Mouse (Mus musculus): ENCODE results near the gene Tmem135. TPM values are rescaled to one million over a fixed set of nuclear protein-coding genes. Genes with fewer than 3 reads are reported as not detected.

Gene Tmem135
- polyA plus RNA-seq, 1 experiment: 53.6 TPM

GRCm38 (mm10) chr7:89177926-89178325 is 226.1 kb downstream of the Tmem135 start:
- Histone ChIP-seq H3K4me3 (ENCODE audit: insufficient read depth, low read depth, low read length) (no peak overlapping the region), H3K36me3 (ENCODE audit: control insufficient read depth, insufficient read depth, low read length) (no peaks in the 10 kb centered on the region), H3K27ac (ENCODE audit: insufficient read depth, low read depth, low read length) (no peak overlapping the region), H3K27me3 (replicated peaks; ENCODE audit: control insufficient read depth, insufficient read depth, low read length) (no peaks in the 10 kb centered on the region), H3K4me1 (ENCODE audit: control insufficient read depth, insufficient read depth, low read length) (peaks cover 3% of the 10 kb centered on the region; the same call in 1 of the 2 replicates)
- TF ChIP-seq CTCF (conservative IDR thresholded peaks at IDR 0.05; ENCODE audit: insufficient read depth, insufficient read length, low read depth, low read length) (no peak), POLR2A (IDR thresholded peaks at IDR 0.05; ENCODE audit: low read depth, low read length) (no peak)
- DNase-seq: no peak

DNA sequence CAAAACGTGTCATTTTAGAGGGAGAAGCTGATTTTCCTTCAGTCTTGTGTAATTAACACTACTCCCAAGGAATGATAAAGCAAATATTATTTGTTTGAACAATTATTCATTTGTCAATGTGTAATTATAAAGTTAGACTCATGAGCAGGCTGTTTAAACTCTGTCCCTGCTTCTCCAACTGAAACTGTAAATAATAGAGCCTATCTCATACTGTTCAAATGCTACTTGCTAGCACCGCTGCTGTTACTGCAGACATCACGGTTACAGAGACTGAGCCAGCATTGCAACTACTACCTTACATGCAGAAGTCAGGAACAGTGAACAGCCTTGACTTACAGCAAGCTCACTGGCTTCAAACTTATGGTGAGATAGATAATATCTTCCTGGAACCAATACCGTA is 229.6 kb downstream of the Tmem135 start:
- DNase-seq: no peak
- Histone ChIP-seq H3K27ac (ENCODE audit: insufficient read depth, low read depth, low read length) (no peak overlapping the region), H3K4me1 (ENCODE audit: control insufficient read depth, insufficient read depth, low read length) (peaks cover 3% of the 10 kb centered on the region; the same call in 1 of the 2 replicates), H3K36me3 (ENCODE audit: control insufficient read depth, insufficient read depth, low read length) (no peaks in the 10 kb centered on the region; the same call in 1 of the 2 replicates), H3K27me3 (replicated peaks; ENCODE audit: control insufficient read depth, insufficient read depth, low read length) (no peaks in the 10 kb centered on the region), H3K4me3 (ENCODE audit: insufficient read depth, low read depth, low read length) (no peak overlapping the region)
- no peak for TF ChIP-seq CTCF (conservative IDR thresholded peaks at IDR 0.05; ENCODE audit: insufficient read depth, insufficient read length, low read depth, low read length)
- no peak for TF ChIP-seq POLR2A (IDR thresholded peaks at IDR 0.05; ENCODE audit: low read depth, low read length)
- WGBS: 85% methylated on average over 4 of the region's 4 CpGs

DNA sequence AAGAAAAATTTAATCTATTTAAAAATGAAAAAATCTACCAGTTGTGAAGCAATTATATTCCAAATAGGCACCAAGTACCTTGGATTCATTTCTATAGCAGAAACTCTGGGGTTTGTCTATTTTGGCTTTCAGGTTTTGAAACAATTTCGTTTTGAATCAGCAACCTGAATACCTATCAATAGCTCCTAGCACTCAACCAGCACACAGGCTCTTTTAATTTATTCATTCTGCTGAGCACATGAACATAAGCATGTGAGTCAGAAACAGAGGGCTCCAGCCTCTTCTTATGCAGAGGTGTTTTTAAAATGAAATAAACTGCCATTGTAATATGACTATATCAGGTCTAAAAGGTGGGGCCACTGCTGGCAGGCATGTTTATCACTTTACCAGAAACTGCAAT is 231.0 kb downstream of the Tmem135 start:
- Histone ChIP-seq H3K27me3 (replicated peaks; ENCODE audit: control insufficient read depth, insufficient read depth, low read length) (no peaks in the 10 kb centered on the region), H3K27ac (ENCODE audit: insufficient read depth, low read depth, low read length) (no peak overlapping the region), H3K4me1 (ENCODE audit: control insufficient read depth, insufficient read depth, low read length) (no peaks in the 10 kb centered on the region; the same call in 1 of the 2 replicates), H3K4me3 (ENCODE audit: insufficient read depth, low read depth, low read length) (no peak overlapping the region), H3K36me3 (ENCODE audit: control insufficient read depth, insufficient read depth, low read length) (no peaks in the 10 kb centered on the region; the same call in 1 of the 2 replicates)
- WGBS: 68% methylated on average over 1 of the region's 1 CpGs
- TF ChIP-seq CTCF (conservative IDR thresholded peaks at IDR 0.05; ENCODE audit: insufficient read depth, insufficient read length, low read depth, low read length) (no peak), POLR2A (IDR thresholded peaks at IDR 0.05; ENCODE audit: low read depth, low read length) (no peak)
- DNase-seq: no peak

DNA sequence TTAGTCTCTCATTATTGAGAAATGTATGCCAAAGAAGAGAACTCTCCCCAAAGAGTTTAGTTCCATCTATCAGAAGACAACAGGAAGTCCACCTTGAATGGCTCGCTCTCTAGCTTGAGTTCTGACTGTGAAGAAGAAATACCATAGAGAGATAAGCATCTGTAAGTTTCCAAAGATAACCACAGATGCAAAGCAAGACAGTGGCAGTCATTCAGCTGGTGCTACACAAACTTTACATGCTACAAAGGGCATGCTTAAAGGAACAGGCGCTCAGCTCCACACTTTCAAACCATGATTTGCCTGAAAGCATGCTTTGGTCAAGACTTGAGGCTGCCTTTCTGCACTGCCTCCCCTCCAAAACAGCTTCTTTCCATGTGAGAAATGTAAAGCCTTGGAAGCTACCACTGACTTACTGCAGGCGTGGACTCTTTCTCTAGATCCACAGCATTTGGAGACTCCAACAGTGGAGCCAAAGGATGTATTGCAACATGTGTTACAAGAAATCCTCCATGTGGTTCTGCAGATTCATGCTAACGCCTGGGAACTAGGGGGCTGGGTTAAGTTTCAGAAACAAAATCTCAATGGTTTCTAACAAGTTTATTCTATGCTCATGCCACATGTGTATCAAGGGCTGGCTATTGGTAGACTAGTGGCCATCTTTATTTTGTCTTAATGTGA is 232.1 kb downstream of the Tmem135 start:
- H3K27ac ChIP-seq (ENCODE audit: insufficient read depth, low read depth, low read length): no peak overlapping the region
- no peaks in the 10 kb centered on the region; the same call in 1 of the 2 replicates for H3K36me3 ChIP-seq (ENCODE audit: control insufficient read depth, insufficient read depth, low read length)
- H3K27me3 ChIP-seq (replicated peaks; ENCODE audit: control insufficient read depth, insufficient read depth, low read length): no peaks in the 10 kb centered on the region
- no peak overlapping the region for H3K4me3 ChIP-seq (ENCODE audit: insufficient read depth, low read depth, low read length)
- DNase-seq: no peak
- TF ChIP-seq POLR2A (IDR thresholded peaks at IDR 0.05; ENCODE audit: low read depth, low read length): no peak
- TF ChIP-seq CTCF (conservative IDR thresholded peaks at IDR 0.05; ENCODE audit: insufficient read depth, insufficient read length, low read depth, low read length): no peak
- WGBS: 90% methylated on average over 4 of the region's 4 CpGs
- H3K4me1 ChIP-seq (ENCODE audit: control insufficient read depth, insufficient read depth, low read length): no peaks in the 10 kb centered on the region; the same call in 1 of the 2 replicates

GRCm38 (mm10) chr7:89168606-89169005 is 235.4 kb downstream of the Tmem135 start:
- Histone ChIP-seq H3K4me1 (ENCODE audit: control insufficient read depth, insufficient read depth, low read length) (no peaks in the 10 kb centered on the region), H3K36me3 (ENCODE audit: control insufficient read depth, insufficient read depth, low read length) (no peaks in the 10 kb centered on the region; the same call in 1 of the 2 replicates), H3K27ac (ENCODE audit: insufficient read depth, low read depth, low read length) (no peak overlapping the region), H3K27me3 (replicated peaks; ENCODE audit: control insufficient read depth, insufficient read depth, low read length) (no peaks in the 10 kb centered on the region), H3K4me3 (ENCODE audit: insufficient read depth, low read depth, low read length) (no peak overlapping the region)
- no peak for TF ChIP-seq POLR2A (IDR thresholded peaks at IDR 0.05; ENCODE audit: low read depth, low read length)
- TF ChIP-seq CTCF (conservative IDR thresholded peaks at IDR 0.05; ENCODE audit: insufficient read depth, insufficient read length, low read depth, low read length): peak; percentile 90
- DNase-seq: peak; percentile 85
- 11% methylated on average over 2 of the region's 2 CpGs for WGBS

- no peak for TF ChIP-seq CTCF (conservative IDR thresholded peaks at IDR 0.05; ENCODE audit: insufficient read depth, insufficient read length, low read depth, low read length)
- TF ChIP-seq POLR2A (IDR thresholded peaks at IDR 0.05; ENCODE audit: low read depth, low read length): no peak
- no peak for DNase-seq
- Histone ChIP-seq H3K4me3 (ENCODE audit: insufficient read depth, low read depth, low read length) (no peak overlapping the region), H3K36me3 (ENCODE audit: control insufficient read depth, insufficient read depth, low read length) (no peaks in the 10 kb centered on the region), H3K27me3 (replicated peaks; ENCODE audit: control insufficient read depth, insufficient read depth, low read length) (no peaks in the 10 kb centered on the region), H3K27ac (ENCODE audit: insufficient read depth, low read depth, low read length) (no peak overlapping the region), H3K4me1 (ENCODE audit: control insufficient read depth, insufficient read depth, low read length) (no peaks in the 10 kb centered on the region)
- 80% methylated on average over 4 of the region's 4 CpGs for WGBS
Observed at GRCm38 (mm10) chr7:89165528-89165927, 238.5 kb downstream of the Tmem135 start.

GRCm38 (mm10) chr7:89161610-89162378 is 242.2 kb downstream of the Tmem135 start:
- H3K4me3 ChIP-seq (ENCODE audit: insufficient read depth, low read depth, low read length): no peak overlapping the region
- H3K27ac ChIP-seq (ENCODE audit: insufficient read depth, low read depth, low read length): no peak overlapping the region
- 52% methylated on average over 6 of the region's 6 CpGs for WGBS
- TF ChIP-seq CTCF (conservative IDR thresholded peaks at IDR 0.05; ENCODE audit: insufficient read depth, insufficient read length, low read depth, low read length) (no peak), POLR2A (IDR thresholded peaks at IDR 0.05; ENCODE audit: low read depth, low read length) (no peak)
- H3K4me1 ChIP-seq (ENCODE audit: control insufficient read depth, insufficient read depth, low read length): no peaks in the 10 kb centered on the region
- H3K36me3 ChIP-seq (ENCODE audit: control insufficient read depth, insufficient read depth, low read length): no peaks in the 10 kb centered on the region
- no peak for DNase-seq
- no peaks in the 10 kb centered on the region for H3K27me3 ChIP-seq (replicated peaks; ENCODE audit: control insufficient read depth, insufficient read depth, low read length)
